Mouse (Mus musculus) hindbrain, embryonic 11.5 days (tissue): ENCODE measurements around the gene Ces5a. TPM values are rescaled to one million over a fixed set of nuclear protein-coding genes. Genes with fewer than 3 reads are reported as not detected.
"Not testable (repeated sequence)": the region's sequence is repeated elsewhere in the genome, so short reads cannot be mapped to it uniquely, and the experiment has no call there.

Experiments used
- ATAC-seq: fragments of 200-750 bp; cut with Nextera tagmentation; 2 replicates; pipeline ENCODE4 v1.8.0; 2017; ENCODE audit warnings: mild to moderate bottlenecking, moderate TSS enrichment, moderate library complexity; ENCODE audit not compliant: low FRiP score
- DNase-seq: peaks from one replicate; pipeline ENCODE4 v3.0.0-alpha.2; 2015; ENCODE audit warnings: low spot score
- H3K27ac ChIP-seq: fragments of 300-500 bp; sonication (generic); 2 replicates; pipeline ENCODE4 v1.5.1; 2014; ENCODE audit warnings: mild to moderate bottlenecking, low read depth, low read length
- H3K27me3 ChIP-seq: fragments of 300-500 bp; sonication (generic); 2 replicates; pipeline ENCODE4 v1.6.1; 2014; ENCODE audit warnings: mild to moderate bottlenecking, low read length, moderate library complexity, mixed read lengths; ENCODE audit not compliant: control insufficient read depth, insufficient read depth
- H3K36me3 ChIP-seq: fragments of 300-500 bp; sonication (generic); 2 replicates; pipeline ENCODE4 v1.6.1; 2014; ENCODE audit warnings: mild to moderate bottlenecking, low read length, moderate library complexity, mixed read lengths; ENCODE audit not compliant: control insufficient read depth, insufficient read depth
- H3K4me1 ChIP-seq: fragments of 300-500 bp; sonication (generic); replicated peaks from 2 replicates; pipeline ENCODE4 v1.6.1; 2014; ENCODE audit warnings: low read length, mixed read lengths; ENCODE audit not compliant: control insufficient read depth, insufficient read depth
- H3K4me2 ChIP-seq: fragments of 300-500 bp; sonication (generic); replicated peaks from 2 replicates; pipeline ENCODE4 v1.6.1; 2014; ENCODE audit warnings: mild to moderate bottlenecking, low read depth, low read length
- H3K4me3 ChIP-seq: fragments of 300-500 bp; sonication (generic); 2 replicates; pipeline ENCODE4 v1.5.1; 2014; ENCODE audit warnings: low read depth, low read length
- H3K9ac ChIP-seq: fragments of 300-500 bp; sonication (generic); 2 replicates; pipeline ENCODE4 v1.6.1; 2014; ENCODE audit warnings: low read depth, low read length
- H3K9me3 ChIP-seq: fragments of 300-500 bp; sonication (generic); 2 replicates; pipeline ENCODE4 v1.6.1; 2016; ENCODE audit warnings: low read length; ENCODE audit not compliant: control insufficient read depth
- WGBS: fragments of 180-500 bp; shearing (Covaris S2); extraction: QIAGEN DNeasy Blood & Tissue Kit; methylation state at CpG from one replicate; pipeline ENCODE4 v1.1.7; 2014; 5-methylcytosine and 5-hydroxymethylcytosine counted together
- polyA plus RNA-seq: library from polyadenylated mRNA; unstranded; fragments of >200 nt; fragmentation: Nextera tagmentation; extraction: Ambion mirVana; gene quantifications from 2 replicates; pipeline ENCODE4 v1.2.1, GENCODE M21; 2014

Ces5a gene
- polyA plus RNA-seq, 1 experiment from 2014 or later: not detected

- H3K36me3 ChIP-seq: no peaks in the 10 kb centered on the region
- H3K27me3 ChIP-seq: no peaks in the 10 kb centered on the region
- H3K4me1 ChIP-seq: no peaks in the 10 kb centered on the region
- ATAC-seq (no peak), DNase-seq (no peak)
- no peak overlapping the region for H3K27ac ChIP-seq
- 95% methylated on average over 3 of the region's 3 CpGs for whole genome bisulfite sequencing
- H3K4me2 ChIP-seq: no peak overlapping the region
- no peak overlapping the region for H3K4me3 ChIP-seq
- no peaks in the 10 kb centered on the region for H3K9me3 ChIP-seq
- no peak overlapping the region for H3K9ac ChIP-seq
Observed at GRCm38 (mm10) chr8:93478211-93478610, 57.4 kb downstream of the Ces5a start.

DNA sequence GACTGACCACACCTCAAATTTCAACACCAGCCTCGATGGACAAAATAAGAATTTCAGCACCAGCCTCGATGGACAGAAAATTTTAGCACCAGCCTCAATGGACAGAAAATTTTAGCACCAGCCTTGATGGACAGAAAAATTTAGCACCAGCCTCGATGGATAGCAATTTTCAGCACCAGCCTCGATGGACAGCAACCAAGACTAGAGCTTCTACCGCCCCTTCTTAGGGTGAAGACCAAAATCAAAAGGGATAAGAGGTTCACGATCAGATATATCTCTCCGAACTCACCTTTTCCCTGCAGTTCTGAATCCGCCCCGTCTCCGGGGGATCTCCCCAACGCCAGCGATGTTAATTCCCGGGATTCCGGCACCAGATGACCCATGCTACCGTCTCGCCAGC, 65.9 kb downstream of the Ces5a start:
- not testable (repeated sequence) for DNase-seq

DNA sequence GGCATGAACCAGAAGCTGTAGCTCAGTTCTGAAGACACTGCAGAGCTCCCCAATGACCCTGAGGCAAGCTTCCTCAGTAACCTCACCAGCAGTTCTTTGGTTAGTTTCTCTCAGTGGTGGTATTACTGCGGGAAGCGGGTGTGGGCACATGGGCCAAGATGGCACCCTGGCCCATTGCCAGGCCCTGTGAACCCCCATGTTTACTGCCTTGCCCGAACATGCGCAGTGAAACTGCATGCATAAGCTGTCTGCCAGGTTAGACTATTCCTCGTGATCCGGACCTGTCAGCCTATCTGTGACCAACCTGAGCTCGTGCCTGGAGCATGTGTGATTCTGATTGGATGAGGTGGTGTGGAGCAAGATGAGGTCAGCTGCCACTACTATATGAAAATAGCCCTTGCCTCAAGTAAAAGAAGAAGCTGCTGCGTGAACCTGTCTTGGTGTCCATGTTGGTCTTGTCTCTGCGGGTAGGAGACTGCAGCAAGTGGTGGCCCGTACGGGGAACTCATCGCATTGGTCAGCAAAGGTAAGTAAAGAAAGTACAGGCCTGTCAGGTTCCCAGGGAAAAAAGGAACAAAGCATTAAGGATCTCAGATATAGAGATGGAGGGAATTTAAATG, 81.3 kb downstream of the Ces5a start:
- WGBS: 93% methylated on average over 12 of the region's 12 CpGs
- Histone ChIP-seq H3K4me2 (no peak overlapping the region), H3K4me1 (no peaks in the 10 kb centered on the region), H3K36me3 (no peaks in the 10 kb centered on the region), H3K9me3 (no peaks in the 10 kb centered on the region), H3K27me3 (no peaks in the 10 kb centered on the region), H3K4me3 (no peak overlapping the region), H3K9ac (no peak overlapping the region), H3K27ac (no peak overlapping the region)
- DNase-seq (no peak), ATAC-seq (no peak)

More for the DNA sequence above, 65.9 kb downstream of the Ces5a start:
- 85% methylated on average over 16 of the region's 16 CpGs for WGBS
- H3K27me3 ChIP-seq, H3K4me3 ChIP-seq, H3K9me3 ChIP-seq, H3K4me1 ChIP-seq, H3K4me2 ChIP-seq, H3K9ac ChIP-seq, H3K27ac ChIP-seq, H3K36me3 ChIP-seq, ATAC-seq: not testable (repeated sequence)

Other genes starting within 250 kb of the Ces5a start
- not detected in 2 replicates for gene Ces1g, start 198.5 kb downstream of the Ces5a start, polyA plus RNA-seq
- not detected in 2 replicates for gene Ces1h, start 156.1 kb downstream of the Ces5a start, polyA plus RNA-seq